Mouse (Mus musculus) lung, adult 10 weeks (tissue): ENCODE results near the gene Gzmm. TPM values are rescaled to one million over a fixed set of nuclear protein-coding genes. Genes with fewer than 3 reads are reported as not detected.

Experiments used
- polyA plus RNA-seq: library from polyadenylated mRNA; stranded (reverse); fragments of 350-450 nt; fragmentation: Illumina TruSeq; extraction: RNeasy Lipid Tissue Mini Kit (QIAGEN cat#74804); gene quantifications from one replicate; pipeline ENCODE4 v1.2.3, GENCODE M21; 2014; ENCODE audit warnings: low read depth, low replicate concordance; ENCODE audit not compliant: insufficient read depth

The Gzmm gene
- 1.4 TPM for polyA plus RNA-seq

GRCm38 (mm10) chr10:79688720-79689119, at the start of gene Gzmm:
Gene Gzmm, plus strand, starts transcription at chr10:79689020.

GRCm38 (mm10) chr10:79645711-79646110, 43.1 kb upstream of the Gzmm start, which contains the start of gene Odf3l2:
Gene Odf3l2, minus strand, starts transcription at chr10:79645738.

GRCm38 (mm10) chr10:79664131-79664665, 24.6 kb upstream of the Gzmm start, which contains the start of gene Madcam1:
Gene Madcam1, plus strand, starts transcription at chr10:79664559.

GRCm38 (mm10) chr10:79668771-79669575, 19.8 kb upstream of the Gzmm start, which contains the start of gene Tpgs1:
Gene Tpgs1, plus strand, starts transcription at chr10:79669369.

GRCm38 (mm10) chr10:79681591-79682245, 7.1 kb upstream of the Gzmm start, which contains the start of gene Cdc34:
Gene Cdc34, plus strand, starts transcription at chr10:79682195.

GRCm38 (mm10) chr10:79704065-79704969, 15.5 kb downstream of the Gzmm start, which contains the start of gene Bsg:
Gene Bsg, plus strand, starts transcription at chr10:79704491.

GRCm38 (mm10) chr10:79716254-79716987, 27.6 kb downstream of the Gzmm start, which contains the start of gene Hcn2:
Gene Hcn2, plus strand, starts transcription at chr10:79716634.

Other genes with a start within 250 kb of the Gzmm start
- not detected for gene Vmn2r83, start 220.3 kb upstream of the Gzmm start, polyA plus RNA-seq
- gene Plpp2, start 155.2 kb upstream of the Gzmm start, polyA plus RNA-seq: 17.7 TPM
- gene Mier2, start 133.8 kb upstream of the Gzmm start, polyA plus RNA-seq: 9.8 TPM
- gene Theg, start 101.7 kb upstream of the Gzmm start, polyA plus RNA-seq: not detected
- gene C2cd4c, start 75.0 kb upstream of the Gzmm start, polyA plus RNA-seq: not detected
- gene Shc2, start 51.1 kb upstream of the Gzmm start, polyA plus RNA-seq: 1.1 TPM
- gene Odf3l2, start 43.3 kb upstream of the Gzmm start, polyA plus RNA-seq: not detected
- not detected for gene Madcam1, start 24.5 kb upstream of the Gzmm start, polyA plus RNA-seq
- 27.9 TPM for gene Tpgs1, start 19.7 kb upstream of the Gzmm start, polyA plus RNA-seq
- gene Cdc34, start 6.8 kb upstream of the Gzmm start, polyA plus RNA-seq: 73.4 TPM
- gene Bsg, start 15.5 kb downstream of the Gzmm start, polyA plus RNA-seq: 666 TPM
- 0.48 TPM for gene Hcn2, start 27.6 kb downstream of the Gzmm start, polyA plus RNA-seq
- 19.4 TPM for gene Polrmt, start 57.6 kb downstream of the Gzmm start, polyA plus RNA-seq
- not detected for gene Fgf22, start 66.1 kb downstream of the Gzmm start, polyA plus RNA-seq
- 25.3 TPM for gene Rnf126, start 77.9 kb downstream of the Gzmm start, polyA plus RNA-seq
- gene Fstl3, start 88.3 kb downstream of the Gzmm start, polyA plus RNA-seq: 20.4 TPM
- 0.08 TPM for gene Prss57, start 101.9 kb downstream of the Gzmm start, polyA plus RNA-seq
- gene Palm, start 104.6 kb downstream of the Gzmm start, polyA plus RNA-seq: 18.7 TPM
- gene Misp, start 132.0 kb downstream of the Gzmm start, polyA plus RNA-seq: 3.5 TPM
- gene Ptbp1, start 165.4 kb downstream of the Gzmm start, polyA plus RNA-seq: 81.3 TPM
- 2.2 TPM for gene Prtn3, start 185.5 kb downstream of the Gzmm start, polyA plus RNA-seq
- 3.4 TPM for gene Plppr3, start 185.6 kb downstream of the Gzmm start, polyA plus RNA-seq
- not detected for gene Elane, start 197.2 kb downstream of the Gzmm start, polyA plus RNA-seq
- 873 TPM for gene Cfd, start 201.8 kb downstream of the Gzmm start, polyA plus RNA-seq
- 12.4 TPM for gene Med16, start 219.9 kb downstream of the Gzmm start, polyA plus RNA-seq
- not detected for gene Gm26602, start 221.8 kb downstream of the Gzmm start, polyA plus RNA-seq
- gene Kiss1r, start 228.0 kb downstream of the Gzmm start, polyA plus RNA-seq: 3.0 TPM
- gene R3hdm4, start 232.2 kb downstream of the Gzmm start, polyA plus RNA-seq: 59.6 TPM
- gene Arid3a, start 238.0 kb downstream of the Gzmm start, polyA plus RNA-seq: 2.2 TPM